Mouse (Mus musculus): ENCODE measurements around the gene Dtnbp1. TPM values are rescaled to one million over a fixed set of nuclear protein-coding genes. Genes with fewer than 3 reads are reported as not detected.

The Dtnbp1 gene
- polyA plus RNA-seq, 1 experiment from 2014 or later: 129 TPM

Other genes starting within 250 kb of the Dtnbp1 start
- 0.09 TPM in 1 of 2 replicates, not detected in the other for gene Gm9817, start 76.5 kb upstream of the Dtnbp1 start, polyA plus RNA-seq (2014; fragmentation: Nextera tagmentation; extraction: Ambion mirVana)